Mouse (Mus musculus): ENCODE data around the gene Unc5c. TPM values are rescaled to one million over a fixed set of nuclear protein-coding genes. Genes with fewer than 3 reads are reported as not detected.

Unc5c gene
- 14.9 and 17.2 TPM in 2 replicates for polyA plus RNA-seq (2014; fragmentation: Nextera tagmentation; extraction: Ambion mirVana)

GRCm38 (mm10) chr3:141465104-141465705 is at the start of gene Unc5c:
Gene Unc5c (plus strand): TSS chr3:141465216.
- Histone ChIP-seq H3K4me2 (ENCODE audit: low read length) (peak within 1 kb of the TSS; percentile 83), H3K4me1 (replicated peaks; ENCODE audit: control insufficient read depth, insufficient read depth, low read length) (peaks cover 10% of the 10 kb centered on the region), H3K9ac (ENCODE audit: low read length) (peak within 1 kb of the TSS; percentile 73), H3K27me3 (replicated peaks; ENCODE audit: control insufficient read depth, insufficient read depth, low read length) (peaks cover 14% of the 10 kb centered on the region; the same call in 1 of the 2 replicates), H3K36me3 (ENCODE audit: control insufficient read depth, insufficient read depth, low read length) (no peaks in the 10 kb centered on the region), H3K27ac (ENCODE audit: low read depth) (peak within 1 kb of the TSS; percentile 90), H3K9me3 (ENCODE audit: control insufficient read depth, low read length) (no peaks in the 10 kb centered on the region), H3K4me3 (ENCODE audit: low read depth, low read length) (peak within 1 kb of the TSS; percentile 76)
- DNase-seq (ENCODE audit: low spot score) (peak; percentile 87), ATAC-seq (replicated peaks; ENCODE audit: low FRiP score, low TSS enrichment, low read depth) (peak; percentile 82)
- WGBS, result under 1% methylated on average over 60 of the region's 61 CpGs

GRCm38 (mm10) chr3:141457475-141457874 is 7.5 kb upstream of the Unc5c start:
- H3K27me3 ChIP-seq (replicated peaks; ENCODE audit: control insufficient read depth, insufficient read depth, low read length), result no peaks in the 10 kb centered on the region
- no peak overlapping the region for H3K9ac ChIP-seq (ENCODE audit: low read length)
- no peaks in the 10 kb centered on the region for H3K9me3 ChIP-seq (ENCODE audit: control insufficient read depth, low read length)
- no peaks in the 10 kb centered on the region for H3K36me3 ChIP-seq (ENCODE audit: control insufficient read depth, insufficient read depth, low read length)
- H3K27ac ChIP-seq (ENCODE audit: low read depth), result no peak overlapping the region
- no peak for ATAC-seq (replicated peaks; ENCODE audit: low FRiP score, low TSS enrichment, low read depth)
- WGBS, result 88% methylated on average over 2 of the region's 2 CpGs
- no peak for DNase-seq (ENCODE audit: low spot score)
- H3K4me3 ChIP-seq (ENCODE audit: low read depth, low read length), result no peak overlapping the region
- no peak overlapping the region for H3K4me2 ChIP-seq (ENCODE audit: low read length)
- H3K4me1 ChIP-seq (replicated peaks; ENCODE audit: control insufficient read depth, insufficient read depth, low read length), result no peaks in the 10 kb centered on the region

- Histone ChIP-seq H3K9ac (ENCODE audit: low read length) (no peak overlapping the region), H3K4me2 (ENCODE audit: low read length) (no peak overlapping the region), H3K27me3 (replicated peaks; ENCODE audit: control insufficient read depth, insufficient read depth, low read length) (peaks cover 14% of the 10 kb centered on the region; the same call in 1 of the 2 replicates), H3K9me3 (ENCODE audit: control insufficient read depth, low read length) (no peaks in the 10 kb centered on the region), H3K27ac (ENCODE audit: low read depth) (no peak overlapping the region), H3K36me3 (ENCODE audit: control insufficient read depth, insufficient read depth, low read length) (no peaks in the 10 kb centered on the region), H3K4me3 (ENCODE audit: low read depth, low read length) (no peak overlapping the region), H3K4me1 (replicated peaks; ENCODE audit: control insufficient read depth, insufficient read depth, low read length) (no peaks in the 10 kb centered on the region; the same call in 1 of the 2 replicates)
- ATAC-seq (replicated peaks; ENCODE audit: low FRiP score, low TSS enrichment, low read depth) (no peak), DNase-seq (ENCODE audit: low spot score) (no peak)
- 67% methylated on average over 7 of the region's 7 CpGs for WGBS
These were observed 2.5 kb upstream of the Unc5c start for GRCm38 (mm10) chr3:141462482-141462881.

- H3K36me3 ChIP-seq (ENCODE audit: control insufficient read depth, insufficient read depth, low read length), result no peaks in the 10 kb centered on the region
- DNase-seq (ENCODE audit: low spot score), result peak; percentile 86
- no peaks in the 10 kb centered on the region for H3K9me3 ChIP-seq (ENCODE audit: control insufficient read depth, low read length)
- peaks cover 14% of the 10 kb centered on the region; the same call in 1 of the 2 replicates for H3K27me3 ChIP-seq (replicated peaks; ENCODE audit: control insufficient read depth, insufficient read depth, low read length)
- H3K4me2 ChIP-seq (ENCODE audit: low read length), result peak overlapping the region; percentile 83
- peak overlapping the region; percentile 90 for H3K27ac ChIP-seq (ENCODE audit: low read depth)
- ATAC-seq (replicated peaks; ENCODE audit: low FRiP score, low TSS enrichment, low read depth), result peak; percentile 68
- peaks cover 10% of the 10 kb centered on the region for H3K4me1 ChIP-seq (replicated peaks; ENCODE audit: control insufficient read depth, insufficient read depth, low read length)
- WGBS, result 0% methylated on average over 26 of the region's 26 CpGs
- H3K9ac ChIP-seq (ENCODE audit: low read length), result peak overlapping the region; percentile 73
- peak overlapping the region; percentile 76 for H3K4me3 ChIP-seq (ENCODE audit: low read depth, low read length)
These were observed 319 bp upstream of the Unc5c start for GRCm38 (mm10) chr3:141464691-141465103.

- DNase-seq (ENCODE audit: low spot score), result peak; percentile 77
- Histone ChIP-seq H3K9me3 (ENCODE audit: control insufficient read depth, low read length) (no peaks in the 10 kb centered on the region), H3K9ac (ENCODE audit: low read length) (peak overlapping the region; percentile 73), H3K4me3 (ENCODE audit: low read depth, low read length) (peak overlapping the region; percentile 76), H3K27me3 (replicated peaks; ENCODE audit: control insufficient read depth, insufficient read depth, low read length) (peaks cover 14% of the 10 kb centered on the region; the same call in 1 of the 2 replicates), H3K36me3 (ENCODE audit: control insufficient read depth, insufficient read depth, low read length) (no peaks in the 10 kb centered on the region), H3K4me1 (replicated peaks; ENCODE audit: control insufficient read depth, insufficient read depth, low read length) (peaks cover 10% of the 10 kb centered on the region), H3K27ac (ENCODE audit: low read depth) (peak overlapping the region; percentile 90), H3K4me2 (ENCODE audit: low read length) (peak overlapping the region; percentile 83)
- under 1% methylated on average over 20 of the region's 20 CpGs for WGBS
- ATAC-seq (replicated peaks; ENCODE audit: low FRiP score, low TSS enrichment, low read depth), result no peak
These were observed 1.0 kb downstream of the Unc5c start for GRCm38 (mm10) chr3:141466061-141466460.

GRCm38 (mm10) chr3:141466727-141467335 is 1.8 kb downstream of the Unc5c start:
- ATAC-seq (replicated peaks; ENCODE audit: low FRiP score, low TSS enrichment, low read depth) (no peak), DNase-seq (ENCODE audit: low spot score) (peak; percentile 67)
- peak overlapping the region; percentile 83 for H3K4me2 ChIP-seq (ENCODE audit: low read length)
- peak overlapping the region; percentile 73 for H3K9ac ChIP-seq (ENCODE audit: low read length)
- H3K27me3 ChIP-seq (replicated peaks; ENCODE audit: control insufficient read depth, insufficient read depth, low read length), result peaks cover 14% of the 10 kb centered on the region; the same call in 1 of the 2 replicates
- WGBS, result 8% methylated on average over 3 of the region's 3 CpGs
- H3K4me1 ChIP-seq (replicated peaks; ENCODE audit: control insufficient read depth, insufficient read depth, low read length), result peaks cover 11% of the 10 kb centered on the region
- peak overlapping the region; percentile 76 for H3K4me3 ChIP-seq (ENCODE audit: low read depth, low read length)
- no peaks in the 10 kb centered on the region for H3K36me3 ChIP-seq (ENCODE audit: control insufficient read depth, insufficient read depth, low read length)
- no peaks in the 10 kb centered on the region for H3K9me3 ChIP-seq (ENCODE audit: control insufficient read depth, low read length)
- H3K27ac ChIP-seq (ENCODE audit: low read depth), result peak overlapping the region; percentile 62

GRCm38 (mm10) chr3:141469338-141469737 is 4.3 kb downstream of the Unc5c start:
- no peak overlapping the region for H3K27ac ChIP-seq (ENCODE audit: low read depth)
- no peak overlapping the region for H3K4me3 ChIP-seq (ENCODE audit: low read depth, low read length)
- DNase-seq (ENCODE audit: low spot score) (no peak), ATAC-seq (replicated peaks; ENCODE audit: low FRiP score, low TSS enrichment, low read depth) (no peak)
- H3K27me3 ChIP-seq (replicated peaks; ENCODE audit: control insufficient read depth, insufficient read depth, low read length), result no peaks in the 10 kb centered on the region; the same call in 1 of the 2 replicates
- H3K9me3 ChIP-seq (ENCODE audit: control insufficient read depth, low read length), result no peaks in the 10 kb centered on the region
- peak overlapping the region; percentile 83 for H3K4me2 ChIP-seq (ENCODE audit: low read length)
- peaks cover 20% of the 10 kb centered on the region for H3K4me1 ChIP-seq (replicated peaks; ENCODE audit: control insufficient read depth, insufficient read depth, low read length)
- H3K9ac ChIP-seq (ENCODE audit: low read length), result no peak overlapping the region
- WGBS, result 57% methylated on average over 2 of the region's 2 CpGs
- H3K36me3 ChIP-seq (ENCODE audit: control insufficient read depth, insufficient read depth, low read length), result no peaks in the 10 kb centered on the region

- WGBS, result 68% methylated on average over 5 of the region's 5 CpGs
- no peak for DNase-seq (ENCODE audit: low spot score)
- peaks cover 33% of the 10 kb centered on the region for H3K4me1 ChIP-seq (replicated peaks; ENCODE audit: control insufficient read depth, insufficient read depth, low read length)
These were observed 8.2 kb downstream of the Unc5c start for GRCm38 (mm10) chr3:141473205-141473604.

More at GRCm38 (mm10) chr3:141473205-141473604, 8.2 kb downstream of the Unc5c start:
- no peak for ATAC-seq (replicated peaks; ENCODE audit: low FRiP score, low TSS enrichment, low read depth)
- Histone ChIP-seq H3K4me3 (ENCODE audit: low read depth, low read length) (no peak overlapping the region), H3K9ac (ENCODE audit: low read length) (no peak overlapping the region), H3K9me3 (ENCODE audit: control insufficient read depth, low read length) (no peaks in the 10 kb centered on the region), H3K27ac (ENCODE audit: low read depth) (no peak overlapping the region), H3K4me2 (ENCODE audit: low read length) (no peak overlapping the region), H3K36me3 (ENCODE audit: control insufficient read depth, insufficient read depth, low read length) (no peaks in the 10 kb centered on the region), H3K27me3 (replicated peaks; ENCODE audit: control insufficient read depth, insufficient read depth, low read length) (no peaks in the 10 kb centered on the region)
